Mouse (Mus musculus): Measurements from ENCODE around the gene Cdan1.

GRCm38 (mm10) chr2:120710154-120710553 is 139.8 kb downstream of the Cdan1 start:
- TF ChIP-seq CTCF (IDR thresholded peaks at IDR 0.05; ENCODE audit: insufficient read depth, low read depth, low read length), result no peak
- TF ChIP-seq POLR2A (IDR thresholded peaks at IDR 0.05; ENCODE audit: insufficient read depth, low read depth, low read length), result no peak
